Mouse (Mus musculus) large intestine, adult 2 months (tissue): ENCODE data around the gene Aldh3a1. TPM values are rescaled to one million over a fixed set of nuclear protein-coding genes. Genes with fewer than 3 reads are reported as not detected.

ENCODE experiments used
- DNase-seq: peaks from one replicate; pipeline ENCODE4 v3.0.0-alpha.2; 2012; ENCODE audit warnings: low read depth, low spot score
- WGBS: fragments of 180-500 bp; shearing (Covaris S2); methylation state at CpG from one replicate; pipeline ENCODE4 v1.1.7; 2018; 5-methylcytosine and 5-hydroxymethylcytosine counted together
- polyA plus RNA-seq: library from polyadenylated mRNA; depleted of rRNA; stranded (reverse); fragments of >200 nt; gene quantifications from 2 replicates; pipeline ENCODE4 v1.2.3, GENCODE M21; 2012; rRNA removed

The Aldh3a1 gene
- polyA plus RNA-seq, 1 experiment = 0.40 TPM

DNA sequence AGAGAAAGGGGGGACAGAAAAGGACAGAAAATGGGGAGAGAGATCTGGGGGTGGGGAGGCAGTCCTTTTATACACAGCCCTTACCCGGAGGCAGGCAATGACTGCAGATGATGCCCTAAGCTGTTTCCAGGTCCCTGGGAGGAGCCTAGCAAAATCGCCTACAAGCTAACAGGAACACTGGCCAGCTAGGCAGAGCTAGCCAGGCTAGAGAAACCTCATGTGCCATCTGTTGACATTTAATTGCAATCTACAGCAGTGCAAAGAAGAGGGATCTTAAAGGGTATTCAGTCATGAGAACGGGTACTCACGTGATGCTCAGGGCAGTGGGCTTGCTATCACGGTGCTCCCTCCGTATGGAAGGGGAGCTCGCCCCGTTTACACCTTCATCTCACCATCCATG is 20.5 kb downstream of the Aldh3a1 start:
- WGBS = 82% methylated on average over 8 of the region's 8 CpGs
- no peak for DNase-seq

DNA sequence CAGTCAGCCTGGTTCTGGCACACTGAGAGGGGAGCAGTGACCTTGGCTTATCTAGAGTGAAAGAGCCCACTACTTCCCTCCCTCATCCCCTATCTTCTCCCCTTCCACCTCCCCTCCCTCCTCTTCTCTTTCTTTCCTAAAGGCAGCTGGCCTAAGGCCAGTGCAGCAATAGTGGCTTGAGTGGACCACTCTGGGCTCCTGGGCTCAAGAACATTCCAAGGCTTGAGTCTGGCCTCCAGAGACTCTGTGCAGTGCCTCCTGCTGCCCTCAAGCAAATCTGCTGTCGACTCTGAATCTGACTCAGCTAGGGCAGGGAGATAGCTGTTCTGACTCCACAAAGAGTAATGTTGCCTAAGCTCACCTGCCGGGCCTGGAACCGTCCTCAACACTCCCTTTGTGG is 21.1 kb downstream of the Aldh3a1 start:
- WGBS = 75% methylated on average over 3 of the region's 3 CpGs
- no peak for DNase-seq

GRCm38 (mm10) chr11:61231329-61231728 is 24.0 kb downstream of the Aldh3a1 start:
- WGBS = 0% methylated on average over 9 of the region's 9 CpGs
- no peak for DNase-seq

DNA sequence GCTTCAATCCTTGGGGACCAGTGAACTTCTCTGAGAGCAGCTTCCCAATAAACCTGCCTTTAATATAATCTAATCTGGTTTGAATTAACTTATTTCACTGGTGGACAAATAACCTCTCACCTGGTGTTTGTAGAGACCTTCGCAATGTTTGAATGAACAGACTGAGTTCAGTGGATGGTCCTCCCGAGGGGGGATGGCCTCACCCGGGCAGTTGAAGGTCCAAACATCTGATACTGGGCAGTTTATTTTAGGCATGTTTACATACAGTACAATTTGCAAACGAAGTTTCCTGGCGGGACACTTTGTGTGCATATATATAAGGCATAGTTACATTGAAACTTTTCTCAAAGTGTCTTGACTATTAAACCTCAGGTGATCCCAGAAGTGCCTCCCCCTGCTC is 26.8 kb downstream of the Aldh3a1 start:
- 21% methylated on average over 5 of the region's 5 CpGs for WGBS
- no peak for DNase-seq

- 37% methylated on average over 3 of the region's 3 CpGs for WGBS
- DNase-seq = peak; percentile 59
These were observed 28.7 kb downstream of the Aldh3a1 start for GRCm38 (mm10) chr11:61236015-61236414.

DNA sequence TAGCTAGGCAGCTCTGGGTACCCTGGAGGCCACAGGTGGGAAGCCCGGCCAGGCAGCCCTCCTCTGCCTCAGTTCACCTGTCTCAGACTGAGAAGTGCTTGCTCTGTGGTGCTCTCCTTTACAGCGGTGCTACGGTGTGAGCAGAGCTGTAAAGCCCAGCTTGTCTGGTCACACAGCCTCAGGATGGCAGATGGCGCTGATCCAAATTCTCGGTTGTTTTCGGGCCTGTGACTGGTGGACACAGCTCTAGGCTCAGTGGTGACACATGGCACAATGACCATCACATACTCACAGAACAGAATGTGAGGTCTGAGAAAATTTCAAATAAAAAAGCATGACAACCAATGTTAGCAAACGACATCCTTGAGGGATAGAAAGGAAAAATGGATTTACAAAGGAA is 37.1 kb downstream of the Aldh3a1 start:
- WGBS = 82% methylated on average over 7 of the region's 7 CpGs
- DNase-seq = no peak

DNA sequence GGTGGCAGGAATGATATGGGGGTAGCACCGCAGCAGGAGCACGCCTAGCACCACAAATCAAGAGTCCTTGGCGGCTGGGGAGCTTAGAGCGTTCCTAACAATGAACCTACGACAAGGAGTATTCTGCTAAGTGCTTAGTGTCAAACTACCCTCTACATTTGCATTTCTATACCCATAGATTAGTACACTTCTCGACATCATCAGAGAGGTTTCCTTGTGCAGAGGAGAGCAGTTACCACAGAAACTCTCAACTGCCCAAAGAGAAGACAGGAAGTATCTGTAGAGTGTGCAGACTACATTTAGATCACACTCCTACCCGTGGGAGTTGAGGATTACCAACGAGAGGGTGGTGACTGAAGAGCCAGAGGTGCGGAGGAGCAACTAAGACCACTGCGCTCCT is 44.4 kb downstream of the Aldh3a1 start:
- 91% methylated on average over 10 of the region's 10 CpGs for WGBS

GRCm38 (mm10) chr11:61252807-61253206 is 45.5 kb downstream of the Aldh3a1 start:
- WGBS = 94% methylated on average over 12 of the region's 12 CpGs
- DNase-seq = no peak

More for the DNA sequence above, 44.4 kb downstream of the Aldh3a1 start:
- no peak for DNase-seq

DNA sequence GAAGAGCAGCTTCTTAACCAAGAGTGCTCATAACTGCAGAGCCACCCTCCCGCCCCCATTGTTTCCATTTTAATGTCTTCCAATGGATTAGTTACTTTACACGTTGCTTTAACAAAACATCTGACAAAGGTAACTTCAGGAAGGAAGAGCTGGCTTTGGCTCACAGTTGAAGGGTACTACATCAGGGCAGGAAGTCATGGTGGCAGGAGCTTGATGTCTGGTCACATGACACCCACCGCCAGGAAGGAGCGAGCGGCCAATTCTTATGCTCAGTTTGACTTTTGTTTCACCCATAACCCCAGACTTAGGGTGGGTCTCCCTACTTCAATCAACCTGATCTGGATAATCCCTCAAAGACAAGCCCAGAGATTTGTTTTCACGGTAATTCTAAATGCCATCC is 51.8 kb downstream of the Aldh3a1 start:
- DNase-seq = no peak
- WGBS = 96% methylated on average over 6 of the region's 6 CpGs

DNA sequence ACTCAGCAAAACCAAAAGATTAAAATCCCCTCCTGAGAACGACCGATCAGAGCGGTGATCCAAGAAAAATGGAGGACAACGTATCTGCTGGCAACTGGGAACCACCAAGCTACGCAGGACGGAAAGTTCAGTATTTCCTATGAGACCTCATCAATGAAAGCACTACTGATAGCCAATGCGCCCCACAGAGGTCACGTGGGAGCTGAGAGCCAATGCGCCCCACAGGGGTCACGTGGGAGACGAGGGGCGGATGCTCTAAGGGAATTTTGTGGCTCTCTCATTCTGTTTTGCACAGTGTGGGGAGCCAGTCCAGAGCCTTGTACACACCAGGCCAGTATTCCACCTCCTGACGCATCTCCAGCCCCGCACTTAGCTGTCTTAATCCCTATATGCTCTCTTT is 55.2 kb downstream of the Aldh3a1 start:
- DNase-seq = no peak
- WGBS = 97% methylated on average over 14 of the region's 14 CpGs

DNA sequence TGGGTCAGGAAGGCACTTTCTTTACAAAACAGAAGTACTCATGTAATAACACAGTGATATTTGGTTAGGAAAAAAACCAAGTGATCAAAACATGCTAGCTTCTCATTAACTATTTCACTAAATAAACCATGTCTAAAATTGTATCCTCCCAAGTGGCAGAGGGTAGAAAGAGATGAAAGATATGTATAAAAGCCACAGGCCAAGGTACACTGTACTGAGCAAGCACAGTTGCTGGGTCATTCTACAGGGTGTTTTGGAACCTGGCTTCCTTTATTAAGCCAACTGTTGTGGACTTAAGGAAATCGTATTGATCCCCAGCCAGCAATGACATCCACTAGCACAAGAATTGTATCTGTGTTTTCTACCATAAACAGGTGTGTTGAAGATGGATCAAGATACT is 56.5 kb downstream of the Aldh3a1 start:
- 53% methylated on average over 1 of the region's 1 CpGs for WGBS
- no peak for DNase-seq

DNA sequence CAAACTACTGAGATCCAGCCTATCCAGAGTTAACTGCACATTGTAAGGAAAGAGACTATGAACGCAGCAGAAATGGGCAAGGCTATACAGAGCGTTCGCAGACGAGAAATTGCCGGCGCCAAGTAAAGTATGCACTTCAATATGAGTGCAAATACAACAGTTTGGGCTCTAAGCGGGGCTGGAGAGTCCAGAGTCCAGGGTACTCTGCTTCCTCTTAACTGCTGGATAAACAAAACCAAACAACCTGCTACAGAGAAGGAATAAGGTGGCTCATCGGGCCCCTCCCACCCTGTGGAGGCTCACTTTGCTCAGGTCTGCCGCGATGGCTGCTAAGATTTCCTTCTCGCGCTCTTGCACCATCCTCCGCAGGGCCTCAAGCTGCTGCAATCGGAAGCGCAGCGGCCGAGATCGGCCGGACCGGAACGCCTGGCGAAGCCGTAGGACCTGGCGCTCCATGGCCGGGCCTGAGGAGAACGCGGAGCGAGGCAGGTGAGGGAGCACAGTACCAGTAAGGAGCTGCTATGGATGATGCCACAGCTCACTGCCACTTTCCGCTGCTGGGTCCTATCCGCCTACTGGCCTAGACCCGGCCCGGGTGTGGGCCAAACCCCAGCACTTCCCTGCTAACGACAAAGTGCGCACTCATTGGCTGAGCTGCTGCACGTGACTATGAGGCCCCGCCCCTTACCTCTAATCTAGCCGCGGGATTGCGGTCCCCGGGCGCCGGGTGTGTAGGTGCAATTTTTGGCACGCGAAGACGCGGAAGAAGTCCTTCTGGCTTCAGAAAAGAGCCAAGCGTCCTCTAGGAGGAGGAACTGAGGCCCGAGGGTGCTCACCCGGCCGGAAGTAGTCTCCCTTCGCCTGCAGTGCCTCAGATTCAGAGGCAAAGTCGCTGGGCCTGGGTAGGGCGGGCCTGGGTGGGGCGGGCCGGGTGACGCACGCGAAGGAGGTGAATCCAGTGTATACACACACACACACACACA is 59.5 kb downstream of the Aldh3a1 start, which contains the start of gene Aldh3a2:
Aldh3a2 (minus strand) TSS at position 914 of the 983 bp plus-strand sequence.
- peak; percentile 79 for DNase-seq
- under 1% methylated on average over 58 of the region's 58 CpGs for WGBS

Other genes starting within 250 kb of the Aldh3a1 start
- 0.58 and 1.2 TPM in 2 replicates for gene Kcnj12, start 185.0 kb upstream of the Aldh3a1 start, polyA plus RNA-seq
- 12.8 and 26.9 TPM in 2 replicates for gene Tnfrsf13b, start 80.8 kb upstream of the Aldh3a1 start, polyA plus RNA-seq
- gene Usp22, start 32.5 kb upstream of the Aldh3a1 start, polyA plus RNA-seq = 32.5 and 41.3 TPM in 2 replicates
- 65.4 and 133 TPM in 2 replicates for gene Aldh3a2, start 59.9 kb downstream of the Aldh3a1 start, polyA plus RNA-seq
- not detected in 2 replicates for gene Slc47a2, start 135.3 kb downstream of the Aldh3a1 start, polyA plus RNA-seq
- 4.2 and 17.0 TPM in 2 replicates for gene Slc47a1, start 170.8 kb downstream of the Aldh3a1 start, polyA plus RNA-seq
- 0.30 and 0.62 TPM in 2 replicates for gene Rnf112, start 246.6 kb downstream of the Aldh3a1 start, polyA plus RNA-seq